Mouse (Mus musculus): ENCODE data around the gene Bace2. TPM values are rescaled to one million over a fixed set of nuclear protein-coding genes. Genes with fewer than 3 reads are reported as not detected.

The Bace2 gene
- polyA plus RNA-seq, 1 experiment from 2014 or later, result 82.0 TPM

Other genes starting within 250 kb of the Bace2 start
- 0.04 TPM in 1 of 2 replicates, not detected in the other for gene Dscam, start 186.0 kb upstream of the Bace2 start, polyA plus RNA-seq (2014; fragmentation: Nextera tagmentation; extraction: Ambion mirVana)
- 0.66 and 0.68 TPM in 2 replicates for gene Mx1, start 106.2 kb downstream of the Bace2 start, polyA plus RNA-seq (2014; fragmentation: Nextera tagmentation; extraction: Ambion mirVana)
- not detected in 2 replicates for gene Fam3b, start 158.1 kb downstream of the Bace2 start, polyA plus RNA-seq (2014; fragmentation: Nextera tagmentation; extraction: Ambion mirVana)